Mouse (Mus musculus) hindbrain, embryonic 11.5 days (tissue): Measurements from ENCODE around the gene Nmnat2. TPM values are rescaled to one million over a fixed set of nuclear protein-coding genes. Genes with fewer than 3 reads are reported as not detected.
A peak's percentile ranks its signal among the peaks of the same experiment; 100 is the strongest.

Source experiments
- ATAC-seq: fragments of 200-750 bp; cut with Nextera tagmentation; 2 replicates; pipeline ENCODE4 v1.8.0; 2017; ENCODE audit warnings: mild to moderate bottlenecking, moderate TSS enrichment, moderate library complexity; ENCODE audit not compliant: low FRiP score
- DNase-seq: peaks from one replicate; pipeline ENCODE4 v3.0.0-alpha.2; 2015; ENCODE audit warnings: low spot score
- H3K27ac ChIP-seq: fragments of 300-500 bp; sonication (generic); 2 replicates; pipeline ENCODE4 v1.5.1; 2014; ENCODE audit warnings: mild to moderate bottlenecking, low read depth, low read length
- H3K27me3 ChIP-seq: fragments of 300-500 bp; sonication (generic); 2 replicates; pipeline ENCODE4 v1.6.1; 2014; ENCODE audit warnings: mild to moderate bottlenecking, low read length, moderate library complexity, mixed read lengths; ENCODE audit not compliant: control insufficient read depth, insufficient read depth
- H3K36me3 ChIP-seq: fragments of 300-500 bp; sonication (generic); 2 replicates; pipeline ENCODE4 v1.6.1; 2014; ENCODE audit warnings: mild to moderate bottlenecking, low read length, moderate library complexity, mixed read lengths; ENCODE audit not compliant: control insufficient read depth, insufficient read depth
- H3K4me1 ChIP-seq: fragments of 300-500 bp; sonication (generic); replicated peaks from 2 replicates; pipeline ENCODE4 v1.6.1; 2014; ENCODE audit warnings: low read length, mixed read lengths; ENCODE audit not compliant: control insufficient read depth, insufficient read depth
- H3K4me2 ChIP-seq: fragments of 300-500 bp; sonication (generic); replicated peaks from 2 replicates; pipeline ENCODE4 v1.6.1; 2014; ENCODE audit warnings: mild to moderate bottlenecking, low read depth, low read length
- H3K4me3 ChIP-seq: fragments of 300-500 bp; sonication (generic); 2 replicates; pipeline ENCODE4 v1.5.1; 2014; ENCODE audit warnings: low read depth, low read length
- H3K9ac ChIP-seq: fragments of 300-500 bp; sonication (generic); 2 replicates; pipeline ENCODE4 v1.6.1; 2014; ENCODE audit warnings: low read depth, low read length
- H3K9me3 ChIP-seq: fragments of 300-500 bp; sonication (generic); 2 replicates; pipeline ENCODE4 v1.6.1; 2016; ENCODE audit warnings: low read length; ENCODE audit not compliant: control insufficient read depth
- WGBS: fragments of 180-500 bp; shearing (Covaris S2); extraction: QIAGEN DNeasy Blood & Tissue Kit; methylation state at CpG from one replicate; pipeline ENCODE4 v1.1.7; 2014; 5-methylcytosine and 5-hydroxymethylcytosine counted together
- polyA plus RNA-seq: library from polyadenylated mRNA; unstranded; fragments of >200 nt; fragmentation: Nextera tagmentation; extraction: Ambion mirVana; gene quantifications from 2 replicates; pipeline ENCODE4 v1.2.1, GENCODE M21; 2014

Gene Nmnat2
- polyA plus RNA-seq, 1 experiment from 2014 or later, result 36.7 TPM

DNA sequence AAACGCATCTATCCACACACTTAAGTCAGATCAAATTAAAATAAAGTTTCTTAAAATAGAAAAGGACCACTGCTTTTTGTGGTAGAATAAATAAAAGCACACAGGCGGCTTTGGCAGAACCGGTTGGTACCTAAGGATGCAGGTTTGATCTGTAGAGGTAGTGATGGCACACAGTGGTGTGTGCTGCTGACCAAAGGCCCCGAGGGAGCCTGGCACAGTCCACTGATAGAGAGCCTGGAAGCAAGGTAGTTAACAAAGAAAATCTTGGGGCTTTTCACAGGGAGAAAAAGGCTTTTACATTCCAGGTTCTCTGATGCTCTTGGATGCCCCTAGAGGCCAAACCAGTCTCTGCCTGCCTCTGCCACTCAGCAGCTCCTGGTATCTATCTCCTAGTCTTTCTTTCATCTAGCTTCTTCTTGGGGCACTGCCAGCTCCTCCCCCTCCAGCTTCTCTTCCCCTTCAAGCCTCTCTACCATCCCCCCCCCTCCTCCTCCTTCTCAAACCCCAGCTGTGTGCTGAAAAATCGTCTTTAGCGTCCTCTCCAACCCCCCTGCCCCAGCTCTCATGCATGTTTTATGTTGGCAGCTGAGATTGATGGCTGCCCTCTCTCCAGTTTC, 80.6 kb downstream of the Nmnat2 start:
- WGBS, result 32% methylated on average over 6 of the region's 6 CpGs
- H3K4me1 ChIP-seq, result peaks cover 20% of the 10 kb centered on the region
- H3K4me3 ChIP-seq, result no peak overlapping the region
- peak; percentile 53 for ATAC-seq
- H3K4me2 ChIP-seq, result no peak overlapping the region
- no peaks in the 10 kb centered on the region for H3K27me3 ChIP-seq
- no peak overlapping the region for H3K9ac ChIP-seq
- DNase-seq, result peak; percentile 88
- H3K9me3 ChIP-seq, result no peaks in the 10 kb centered on the region
- H3K27ac ChIP-seq, result peak overlapping the region; percentile 85
- H3K36me3 ChIP-seq, result no peaks in the 10 kb centered on the region

DNA sequence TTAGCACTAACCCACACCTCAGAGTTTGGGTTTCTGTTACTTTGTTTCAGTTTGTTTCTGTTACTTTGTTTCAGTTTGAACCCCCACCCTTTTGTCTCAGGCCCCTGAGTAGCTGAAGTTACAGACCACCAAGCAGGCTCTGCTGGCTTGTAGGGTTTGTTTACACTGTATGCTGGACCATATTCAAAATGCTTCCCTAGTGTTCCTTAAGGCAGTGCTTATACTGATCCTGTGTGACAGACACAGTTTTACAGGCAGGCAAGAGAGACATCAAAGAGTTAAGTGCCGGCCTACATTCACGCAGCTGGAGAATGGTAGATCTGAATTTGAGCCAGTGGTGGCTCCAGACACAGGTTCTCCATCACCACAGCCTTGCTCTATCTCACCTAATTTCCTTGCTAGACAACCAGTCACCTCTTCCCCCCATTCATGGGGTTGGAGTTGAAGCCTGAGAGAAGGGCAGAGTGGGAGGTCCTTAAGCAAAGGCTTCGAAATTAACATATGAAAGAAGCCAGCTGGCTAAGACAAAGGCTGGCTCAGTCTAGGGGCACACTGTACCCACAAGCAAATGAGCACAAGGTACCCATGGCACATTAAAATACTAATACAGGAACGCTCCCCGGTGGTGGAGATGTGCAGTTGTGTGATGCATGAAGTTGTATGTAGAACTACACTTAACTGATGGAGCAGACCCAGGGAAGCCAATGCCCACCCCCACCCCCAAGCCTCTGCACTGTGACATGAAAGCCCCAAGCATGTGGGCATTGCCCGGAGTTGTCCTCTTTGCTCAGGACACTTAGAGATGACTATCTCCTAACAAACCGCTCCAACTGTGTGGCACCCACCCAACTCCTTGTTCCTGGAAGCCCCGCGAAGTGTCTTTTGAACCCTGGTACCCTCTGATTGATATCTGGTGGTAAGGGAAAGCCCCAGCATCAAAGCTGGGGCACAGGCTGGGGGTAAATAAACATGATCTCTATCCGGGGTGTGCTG, 82.9 kb downstream of the Nmnat2 start:
- no peak overlapping the region for H3K4me3 ChIP-seq
- 62% methylated on average over 10 of the region's 10 CpGs for WGBS
- H3K27me3 ChIP-seq, result no peaks in the 10 kb centered on the region
- H3K9me3 ChIP-seq, result no peaks in the 10 kb centered on the region
- peaks cover 14% of the 10 kb centered on the region for H3K4me1 ChIP-seq
- peak; percentile 59 for ATAC-seq
- H3K9ac ChIP-seq, result no peak overlapping the region
- H3K27ac ChIP-seq, result peak overlapping the region; percentile 36; the same call in 1 of the 2 replicates
- DNase-seq, result peak; percentile 39
- no peak overlapping the region for H3K4me2 ChIP-seq
- H3K36me3 ChIP-seq, result no peaks in the 10 kb centered on the region

DNA sequence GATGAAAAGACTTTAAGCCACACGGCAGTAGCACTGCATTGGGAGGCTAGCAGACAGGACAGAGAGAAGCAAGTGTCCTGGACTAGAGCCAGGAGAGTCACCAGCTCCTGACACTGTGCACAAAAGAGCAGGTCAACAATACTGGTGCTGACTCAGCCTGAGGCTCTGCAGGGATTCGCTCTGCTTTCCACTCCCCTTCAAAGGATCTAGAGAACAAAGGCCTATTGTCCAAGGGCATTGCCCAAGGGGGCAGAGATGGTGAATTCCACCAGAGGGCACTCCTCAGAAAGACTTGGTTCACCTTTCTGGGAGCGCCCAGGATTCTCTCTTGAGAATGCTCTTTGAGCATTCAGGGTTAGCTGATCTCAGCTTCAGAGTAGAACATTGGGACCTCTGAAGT, 85.3 kb downstream of the Nmnat2 start:
- Histone ChIP-seq H3K4me1 (peaks cover 10% of the 10 kb centered on the region), H3K4me3 (no peak overlapping the region), H3K9me3 (no peaks in the 10 kb centered on the region), H3K4me2 (no peak overlapping the region), H3K36me3 (no peaks in the 10 kb centered on the region), H3K9ac (no peak overlapping the region), H3K27me3 (no peaks in the 10 kb centered on the region), H3K27ac (peak overlapping the region; percentile 19; the same call in 1 of the 2 replicates)
- 13% methylated on average over 3 of the region's 3 CpGs for WGBS
- ATAC-seq (peak; percentile 43), DNase-seq (peak; percentile 63)

DNA sequence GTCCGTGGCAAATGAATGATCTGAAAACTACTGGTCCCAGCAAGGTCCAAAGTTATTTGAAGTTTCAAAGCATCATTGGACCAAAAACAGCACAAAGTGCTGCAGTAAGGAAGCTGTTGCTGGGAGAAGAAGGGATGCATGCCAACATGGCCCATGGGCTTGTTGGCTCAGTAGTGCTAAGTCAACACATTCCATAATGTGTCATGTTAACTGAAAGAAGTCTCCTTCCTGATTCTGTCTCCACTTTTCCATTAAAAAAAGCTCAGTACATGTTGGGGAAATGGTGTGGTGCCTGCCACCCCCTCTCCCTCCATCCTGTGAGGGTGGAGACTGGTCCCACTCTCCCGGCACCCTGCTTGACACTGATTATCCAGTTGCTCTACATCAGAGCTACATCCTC, 86.3 kb downstream of the Nmnat2 start:
- Histone ChIP-seq H3K9ac (no peak overlapping the region), H3K36me3 (no peaks in the 10 kb centered on the region), H3K27ac (no peak overlapping the region), H3K4me3 (no peak overlapping the region), H3K4me1 (peaks cover 7% of the 10 kb centered on the region), H3K9me3 (no peaks in the 10 kb centered on the region), H3K4me2 (no peak overlapping the region), H3K27me3 (no peaks in the 10 kb centered on the region)
- ATAC-seq (no peak), DNase-seq (no peak)
- 90% methylated on average over 2 of the region's 2 CpGs for WGBS

DNA sequence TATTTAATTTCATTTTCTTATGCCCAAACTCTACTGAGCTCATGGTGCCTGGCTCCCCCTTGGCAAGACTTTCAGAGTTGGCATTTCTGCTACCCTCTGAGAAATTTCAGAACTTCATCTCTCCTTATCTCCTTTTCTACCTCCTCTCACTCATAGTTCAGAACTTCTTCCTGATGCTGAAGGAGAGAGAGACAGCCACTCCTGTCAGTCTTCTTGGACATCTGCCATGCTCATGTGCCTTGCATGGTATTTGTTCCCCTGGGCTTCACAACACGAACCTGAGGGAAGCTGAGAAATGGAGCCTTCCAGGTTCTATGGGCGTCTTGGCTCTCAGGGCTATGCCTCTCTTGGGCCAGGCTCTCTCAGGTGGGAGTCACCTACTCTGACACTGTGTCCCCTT, 87.5 kb downstream of the Nmnat2 start:
- 88% methylated on average over 2 of the region's 2 CpGs for WGBS
- Histone ChIP-seq H3K9me3 (no peaks in the 10 kb centered on the region), H3K4me1 (peaks cover 7% of the 10 kb centered on the region), H3K4me2 (no peak overlapping the region), H3K36me3 (no peaks in the 10 kb centered on the region), H3K27me3 (no peaks in the 10 kb centered on the region), H3K9ac (no peak overlapping the region), H3K4me3 (no peak overlapping the region), H3K27ac (no peak overlapping the region)
- ATAC-seq (no peak), DNase-seq (no peak)

DNA sequence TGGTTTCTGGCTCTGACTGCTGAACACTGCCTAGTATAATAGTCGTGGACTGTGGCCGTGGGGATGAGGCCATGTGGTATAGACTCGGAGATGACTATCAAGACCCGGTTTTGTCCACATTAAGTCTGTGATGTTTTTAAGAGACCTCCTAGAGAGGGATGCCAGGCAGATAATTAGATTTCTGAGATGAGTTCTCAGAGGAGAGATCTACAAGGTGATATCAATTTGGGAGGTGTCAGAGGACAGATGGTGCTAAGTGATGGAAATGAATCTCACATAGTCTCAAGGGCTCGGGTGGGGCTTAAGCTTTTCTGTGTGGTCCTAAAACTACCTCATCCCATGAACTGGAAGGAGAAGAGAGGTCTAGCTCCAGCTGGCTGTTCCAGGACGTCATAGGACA, 88.5 kb downstream of the Nmnat2 start:
- H3K36me3 ChIP-seq, result no peaks in the 10 kb centered on the region
- WGBS, result 70% methylated on average over 6 of the region's 6 CpGs
- H3K27me3 ChIP-seq, result no peaks in the 10 kb centered on the region
- DNase-seq, result no peak
- H3K9me3 ChIP-seq, result no peaks in the 10 kb centered on the region
- H3K4me2 ChIP-seq, result no peak overlapping the region
- peaks cover 7% of the 10 kb centered on the region for H3K4me1 ChIP-seq
- H3K27ac ChIP-seq, result no peak overlapping the region
- no peak for ATAC-seq
- no peak overlapping the region for H3K4me3 ChIP-seq
- H3K9ac ChIP-seq, result no peak overlapping the region

DNA sequence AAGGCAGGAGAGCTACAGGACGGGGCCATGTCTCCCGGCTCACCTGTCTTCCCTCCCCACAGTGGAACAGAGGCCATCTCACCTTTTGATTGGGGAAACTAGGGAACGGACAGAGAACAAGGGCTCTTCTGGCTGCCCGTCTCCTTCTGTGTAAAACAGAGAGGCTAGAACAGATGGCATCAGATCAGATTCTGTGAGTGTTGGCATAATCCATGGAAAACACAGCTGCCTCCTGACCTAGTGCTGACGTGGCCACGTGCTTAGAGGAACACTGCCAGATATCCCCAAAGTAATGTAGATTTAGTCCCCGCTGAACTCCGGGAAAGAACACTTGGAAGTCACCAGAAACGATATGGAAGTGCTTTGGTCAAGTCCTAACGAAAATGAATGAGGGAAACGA, 90.6 kb downstream of the Nmnat2 start:
- H3K4me1 ChIP-seq, result peaks cover 5% of the 10 kb centered on the region; the same call in 1 of the 2 replicates
- 79% methylated on average over 11 of the region's 11 CpGs for WGBS
- no peaks in the 10 kb centered on the region; the same call in 1 of the 2 replicates for H3K27me3 ChIP-seq
- DNase-seq, result no peak
- no peaks in the 10 kb centered on the region for H3K9me3 ChIP-seq
- H3K4me2 ChIP-seq, result no peak overlapping the region
- H3K36me3 ChIP-seq, result no peaks in the 10 kb centered on the region
- no peak overlapping the region for H3K27ac ChIP-seq
- no peak overlapping the region for H3K9ac ChIP-seq
- ATAC-seq, result no peak
- no peak overlapping the region for H3K4me3 ChIP-seq

DNA sequence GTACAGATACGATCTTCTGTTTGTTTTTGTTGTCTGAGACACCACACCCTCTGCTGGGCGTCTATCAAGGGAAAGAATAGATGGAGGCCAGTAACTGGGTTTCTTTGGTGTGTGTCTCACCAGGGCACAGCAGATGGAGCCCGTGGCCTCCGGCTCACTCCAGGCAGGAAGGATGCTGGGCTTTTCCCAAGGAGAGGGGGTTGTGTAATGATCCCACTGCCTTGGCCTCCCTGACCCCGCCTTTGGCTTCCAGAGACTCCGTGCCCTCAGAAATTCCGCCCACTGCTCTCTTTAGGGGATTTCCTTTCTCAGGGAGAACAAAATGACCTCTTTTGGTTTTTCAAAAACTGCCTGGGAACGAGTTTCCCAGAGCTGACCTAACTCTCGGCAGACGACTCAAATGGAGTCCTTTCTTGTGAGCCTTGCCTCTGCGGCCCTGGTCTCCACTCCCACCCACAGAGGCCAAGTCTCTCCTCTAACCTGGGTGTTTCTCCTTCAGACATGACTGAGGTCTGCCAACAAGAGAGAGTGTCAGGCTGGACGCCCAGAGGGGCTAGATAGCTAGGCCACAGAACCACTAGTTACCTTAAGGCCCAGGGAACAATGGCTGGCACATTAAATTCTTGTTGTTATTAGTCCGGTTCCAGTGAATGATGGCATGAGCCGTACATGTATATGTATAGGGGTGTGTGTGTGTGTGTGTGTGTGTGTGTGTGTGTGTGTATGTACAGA, 93.5 kb downstream of the Nmnat2 start:
- Histone ChIP-seq H3K27ac (peak overlapping the region; percentile 54), H3K9ac (no peak overlapping the region), H3K36me3 (no peaks in the 10 kb centered on the region), H3K27me3 (no peaks in the 10 kb centered on the region; the same call in 1 of the 2 replicates), H3K4me1 (peaks cover 3% of the 10 kb centered on the region; the same call in 1 of the 2 replicates), H3K9me3 (no peaks in the 10 kb centered on the region), H3K4me3 (no peak overlapping the region), H3K4me2 (no peak overlapping the region)
- ATAC-seq (peak; percentile 76), DNase-seq (peak; percentile 70)
- 12% methylated on average over 14 of the region's 14 CpGs for WGBS
